Mouse (Mus musculus): ENCODE data around the gene Lingo1. TPM values are rescaled to one million over a fixed set of nuclear protein-coding genes. Genes with fewer than 3 reads are reported as not detected.

Lingo1 gene
- polyA plus RNA-seq, 1 experiment: 1.2 TPM

- no peak overlapping the region for H3K4me3 ChIP-seq (ENCODE audit: insufficient read depth, low read depth, low read length)
- 24% methylated on average over 6 of the region's 6 CpGs for WGBS
- H3K27ac ChIP-seq (ENCODE audit: insufficient read depth, low read depth, low read length): no peak overlapping the region
- H3K4me1 ChIP-seq (ENCODE audit: control insufficient read depth, insufficient read depth, low read length): no peaks in the 10 kb centered on the region
- TF ChIP-seq CTCF (conservative IDR thresholded peaks at IDR 0.05; ENCODE audit: insufficient read depth, insufficient read length, low read depth, low read length): no peak
- TF ChIP-seq POLR2A (IDR thresholded peaks at IDR 0.05; ENCODE audit: low read depth, low read length): no peak
- H3K27me3 ChIP-seq (replicated peaks; ENCODE audit: control insufficient read depth, insufficient read depth, low read length): no peaks in the 10 kb centered on the region; the same call in 1 of the 2 replicates
- no peaks in the 10 kb centered on the region for H3K36me3 ChIP-seq (ENCODE audit: control insufficient read depth, insufficient read depth, low read length)
- DNase-seq: peak; percentile 17
These were observed 36.6 kb upstream of the Lingo1 start for GRCm38 (mm10) chr9:56832900-56833299.

GRCm38 (mm10) chr9:56831904-56832303, 35.6 kb upstream of the Lingo1 start:
- Histone ChIP-seq H3K4me1 (ENCODE audit: control insufficient read depth, insufficient read depth, low read length) (no peaks in the 10 kb centered on the region), H3K27me3 (replicated peaks; ENCODE audit: control insufficient read depth, insufficient read depth, low read length) (no peaks in the 10 kb centered on the region; the same call in 1 of the 2 replicates), H3K36me3 (ENCODE audit: control insufficient read depth, insufficient read depth, low read length) (no peaks in the 10 kb centered on the region), H3K4me3 (ENCODE audit: insufficient read depth, low read depth, low read length) (no peak overlapping the region), H3K27ac (ENCODE audit: insufficient read depth, low read depth, low read length) (no peak overlapping the region)
- DNase-seq: no peak
- 91% methylated on average over 3 of the region's 3 CpGs for WGBS
- TF ChIP-seq CTCF (conservative IDR thresholded peaks at IDR 0.05; ENCODE audit: insufficient read depth, insufficient read length, low read depth, low read length) (no peak), POLR2A (IDR thresholded peaks at IDR 0.05; ENCODE audit: low read depth, low read length) (no peak)

GRCm38 (mm10) chr9:56830162-56830561, 33.9 kb upstream of the Lingo1 start:
- no peak for TF ChIP-seq POLR2A (IDR thresholded peaks at IDR 0.05; ENCODE audit: low read depth, low read length)
- TF ChIP-seq CTCF (conservative IDR thresholded peaks at IDR 0.05; ENCODE audit: insufficient read depth, insufficient read length, low read depth, low read length): no peak
- no peaks in the 10 kb centered on the region for H3K36me3 ChIP-seq (ENCODE audit: control insufficient read depth, insufficient read depth, low read length)
- H3K4me1 ChIP-seq (ENCODE audit: control insufficient read depth, insufficient read depth, low read length): no peaks in the 10 kb centered on the region
- H3K27ac ChIP-seq (ENCODE audit: insufficient read depth, low read depth, low read length): no peak overlapping the region
- 47% methylated on average over 4 of the region's 4 CpGs for WGBS
- H3K27me3 ChIP-seq (replicated peaks; ENCODE audit: control insufficient read depth, insufficient read depth, low read length): no peaks in the 10 kb centered on the region; the same call in 1 of the 2 replicates
- DNase-seq: peak; percentile 21
- no peak overlapping the region for H3K4me3 ChIP-seq (ENCODE audit: insufficient read depth, low read depth, low read length)

DNA sequence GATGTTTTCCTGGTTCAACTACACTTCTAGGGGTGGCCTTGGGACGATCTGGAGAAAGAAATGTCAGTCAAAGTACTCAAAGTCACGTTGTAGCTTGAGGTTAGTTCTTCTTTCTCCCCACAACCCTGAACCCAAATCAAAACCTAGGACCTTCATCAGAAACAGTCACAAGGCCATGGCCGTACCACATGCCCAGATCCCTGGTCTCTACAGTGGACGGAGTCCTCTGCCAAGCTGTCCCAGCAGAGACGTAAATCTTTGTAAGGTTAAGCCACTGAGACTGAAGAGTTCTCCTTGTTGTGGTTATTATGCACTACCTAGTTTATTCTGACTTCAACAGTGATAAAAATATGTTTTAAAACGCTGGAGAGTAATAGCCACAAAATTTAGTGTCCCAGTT, 32.6 kb upstream of the Lingo1 start:
- Histone ChIP-seq H3K4me1 (ENCODE audit: control insufficient read depth, insufficient read depth, low read length) (peaks cover 2% of the 10 kb centered on the region; the same call in 1 of the 2 replicates), H3K27me3 (replicated peaks; ENCODE audit: control insufficient read depth, insufficient read depth, low read length) (no peaks in the 10 kb centered on the region), H3K27ac (ENCODE audit: insufficient read depth, low read depth, low read length) (no peak overlapping the region), H3K36me3 (ENCODE audit: control insufficient read depth, insufficient read depth, low read length) (no peaks in the 10 kb centered on the region), H3K4me3 (ENCODE audit: insufficient read depth, low read depth, low read length) (no peak overlapping the region)
- WGBS: 86% methylated on average over 6 of the region's 6 CpGs
- TF ChIP-seq POLR2A (IDR thresholded peaks at IDR 0.05; ENCODE audit: low read depth, low read length) (no peak), CTCF (conservative IDR thresholded peaks at IDR 0.05; ENCODE audit: insufficient read depth, insufficient read length, low read depth, low read length) (no peak)
- no peak for DNase-seq

GRCm38 (mm10) chr9:56828146-56828545, 31.9 kb upstream of the Lingo1 start:
- whole genome bisulfite sequencing: 61% methylated on average over 9 of the region's 9 CpGs
- no peaks in the 10 kb centered on the region for H3K27me3 ChIP-seq (replicated peaks; ENCODE audit: control insufficient read depth, insufficient read depth, low read length)
- H3K4me3 ChIP-seq (ENCODE audit: insufficient read depth, low read depth, low read length): no peak overlapping the region
- no peak for TF ChIP-seq CTCF (conservative IDR thresholded peaks at IDR 0.05; ENCODE audit: insufficient read depth, insufficient read length, low read depth, low read length)
- no peak for TF ChIP-seq POLR2A (IDR thresholded peaks at IDR 0.05; ENCODE audit: low read depth, low read length)
- H3K36me3 ChIP-seq (ENCODE audit: control insufficient read depth, insufficient read depth, low read length): no peaks in the 10 kb centered on the region
- no peak for DNase-seq
- no peak overlapping the region for H3K27ac ChIP-seq (ENCODE audit: insufficient read depth, low read depth, low read length)
- peaks cover 2% of the 10 kb centered on the region; the same call in 1 of the 2 replicates for H3K4me1 ChIP-seq (ENCODE audit: control insufficient read depth, insufficient read depth, low read length)

DNA sequence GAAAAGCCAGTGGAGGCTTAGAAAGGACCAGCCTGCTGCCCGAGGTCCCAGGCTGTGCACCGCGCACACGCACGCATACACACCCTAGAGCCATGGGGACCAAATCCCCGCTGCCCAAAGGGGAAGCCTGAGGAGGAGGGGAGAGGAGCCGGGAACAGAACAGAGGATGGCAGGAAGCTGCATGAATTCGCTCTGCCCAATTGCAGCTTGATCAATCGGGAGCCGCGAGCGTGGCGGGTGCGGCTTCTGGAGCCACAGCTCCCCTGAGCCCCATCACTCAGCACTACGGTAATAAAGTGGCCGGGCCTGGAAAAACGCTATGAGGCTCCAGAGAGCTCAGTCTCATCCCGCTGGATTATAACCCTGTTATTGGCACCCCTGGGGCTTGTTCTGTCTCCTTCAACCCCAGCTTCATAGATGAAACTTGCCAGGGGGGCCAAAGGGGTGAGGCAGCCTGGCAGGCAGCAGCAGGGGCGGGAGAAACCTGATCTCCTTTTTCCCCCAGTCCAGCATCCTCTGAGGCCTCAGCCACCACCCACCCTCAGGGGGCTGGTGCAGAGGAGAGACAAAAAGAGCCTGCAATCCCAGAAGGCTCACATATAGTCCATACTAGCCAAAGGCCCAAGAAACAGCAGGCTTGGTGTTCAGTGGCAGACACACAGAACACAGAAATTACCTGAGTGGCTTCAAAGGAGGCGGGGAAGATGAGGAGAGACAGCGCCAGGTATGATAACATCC, 29.4 kb upstream of the Lingo1 start:
- 29% methylated on average over 21 of the region's 21 CpGs for WGBS
- no peak for TF ChIP-seq POLR2A (IDR thresholded peaks at IDR 0.05; ENCODE audit: low read depth, low read length)
- TF ChIP-seq CTCF (conservative IDR thresholded peaks at IDR 0.05; ENCODE audit: insufficient read depth, insufficient read length, low read depth, low read length): no peak
- DNase-seq: no peak
- H3K27ac ChIP-seq (ENCODE audit: insufficient read depth, low read depth, low read length): no peak overlapping the region
- H3K27me3 ChIP-seq (replicated peaks; ENCODE audit: control insufficient read depth, insufficient read depth, low read length): no peaks in the 10 kb centered on the region
- H3K36me3 ChIP-seq (ENCODE audit: control insufficient read depth, insufficient read depth, low read length): no peaks in the 10 kb centered on the region
- peaks cover 2% of the 10 kb centered on the region; the same call in 1 of the 2 replicates for H3K4me1 ChIP-seq (ENCODE audit: control insufficient read depth, insufficient read depth, low read length)
- no peak overlapping the region for H3K4me3 ChIP-seq (ENCODE audit: insufficient read depth, low read depth, low read length)

DNA sequence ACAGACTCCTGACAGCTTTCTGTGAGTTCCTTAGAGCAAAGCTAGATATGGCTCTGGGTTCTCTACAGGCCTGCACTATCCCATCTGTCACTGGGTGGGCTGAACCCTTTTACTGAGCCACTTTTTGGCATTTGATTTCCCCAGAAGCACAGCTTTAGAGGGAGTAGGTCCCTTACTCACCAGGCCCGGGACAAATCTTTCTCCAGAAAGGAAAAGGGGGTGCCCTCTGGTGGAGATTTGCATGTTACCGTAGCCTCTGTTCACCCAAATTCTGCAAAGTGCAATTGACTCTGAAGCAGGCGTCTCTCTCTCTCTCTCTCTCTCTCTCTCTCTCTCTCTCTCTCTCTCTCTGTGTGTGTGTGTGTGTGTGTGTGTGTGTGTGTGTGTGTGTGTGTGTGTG, 28.6 kb upstream of the Lingo1 start:
- Histone ChIP-seq H3K27me3 (replicated peaks; ENCODE audit: control insufficient read depth, insufficient read depth, low read length) (no peaks in the 10 kb centered on the region), H3K27ac (ENCODE audit: insufficient read depth, low read depth, low read length) (no peak overlapping the region), H3K4me1 (ENCODE audit: control insufficient read depth, insufficient read depth, low read length) (peaks cover 2% of the 10 kb centered on the region; the same call in 1 of the 2 replicates), H3K36me3 (ENCODE audit: control insufficient read depth, insufficient read depth, low read length) (no peaks in the 10 kb centered on the region), H3K4me3 (ENCODE audit: insufficient read depth, low read depth, low read length) (no peak overlapping the region)
- WGBS: 11% methylated on average over 3 of the region's 3 CpGs
- DNase-seq: peak; percentile 28
- TF ChIP-seq POLR2A (IDR thresholded peaks at IDR 0.05; ENCODE audit: low read depth, low read length): no peak
